Mouse (Mus musculus) olfactory bulb, adult 2 months (tissue): ENCODE measurements around the gene Llgl2. TPM values are rescaled to one million over a fixed set of nuclear protein-coding genes. Genes with fewer than 3 reads are reported as not detected.

Experiments used
- H3K27ac ChIP-seq: fragments of 200-500 bp; 2 replicates; pipeline ENCODE4 v1.5.1; 2012; ENCODE audit warnings: low read depth, low read length; ENCODE audit not compliant: insufficient read depth
- H3K4me1 ChIP-seq: fragments of 200-500 bp; 2 replicates; pipeline ENCODE4 v1.6.1; 2012; ENCODE audit warnings: low read length; ENCODE audit not compliant: control insufficient read depth, insufficient read depth
- H3K4me3 ChIP-seq: fragments of 200-500 bp; 2 replicates; pipeline ENCODE4 v1.5.1; 2012; ENCODE audit warnings: mild to moderate bottlenecking, low read depth, low read length, moderate library complexity; ENCODE audit not compliant: insufficient read depth
- CTCF ChIP-seq: fragments of 200-500 bp; IDR thresholded peaks from 2 replicates; pipeline ENCODE4 v1.5.1; 2012; ENCODE audit warnings: low read depth, mild to moderate bottlenecking, low read length, moderate library complexity; ENCODE audit not compliant: insufficient read depth
- POLR2A ChIP-seq: fragments of 200-500 bp; IDR thresholded peaks from 2 replicates; pipeline ENCODE4 v1.6.1; 2012; ENCODE audit warnings: mild to moderate bottlenecking, low read depth, low read length, moderate library complexity; ENCODE audit not compliant: insufficient read depth
- WGBS: fragments of 180-500 bp; shearing (Covaris S2); methylation state at CpG from one replicate; pipeline ENCODE4 v1.1.7; 2018; 5-methylcytosine and 5-hydroxymethylcytosine counted together
- polyA plus RNA-seq: library from polyadenylated mRNA; stranded (reverse); fragments of >200 nt; gene quantifications from 2 replicates; pipeline ENCODE4 v1.2.4, GENCODE M21; 2012; ENCODE audit warnings: low replicate concordance; ENCODE audit not compliant: missing spikeins, insufficient read depth, insufficient read length

Gene Llgl2
- polyA plus RNA-seq, 1 experiment: not detected

DNA sequence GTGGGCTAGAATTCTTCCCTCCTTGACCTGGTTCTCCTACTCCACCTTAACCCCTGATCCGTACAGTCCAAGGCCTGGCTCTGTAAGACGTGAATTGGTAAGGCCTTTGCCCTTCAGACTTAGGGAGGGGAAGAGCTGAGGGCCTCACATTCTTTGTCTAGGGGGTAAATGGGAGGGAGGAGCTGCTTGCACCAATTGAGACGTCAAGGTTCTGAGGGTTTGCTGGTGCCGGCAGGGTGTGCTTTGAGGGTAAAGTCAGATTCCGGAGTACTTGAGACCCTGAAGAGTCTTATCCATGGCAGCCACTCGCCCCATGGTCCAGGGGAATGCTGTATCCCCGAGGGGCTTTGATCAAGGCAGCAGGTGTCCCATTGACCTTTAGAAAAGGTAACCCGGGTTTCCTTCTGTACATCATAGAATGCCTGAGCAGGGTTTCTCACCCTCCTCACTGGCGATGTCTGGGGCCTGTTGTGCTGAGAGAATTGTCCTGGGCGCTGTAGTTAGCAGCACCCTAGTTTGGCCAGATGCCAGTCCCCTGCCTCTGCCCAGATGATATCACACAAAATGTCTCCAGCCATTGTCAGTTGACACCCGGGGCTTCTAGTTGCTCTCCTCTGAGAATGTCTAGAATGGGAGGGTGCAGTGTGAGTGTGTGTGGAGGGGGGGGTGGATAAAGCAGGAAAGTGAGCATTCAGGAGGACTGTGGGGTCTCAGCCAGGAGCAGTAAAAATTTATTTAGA, 13.0 kb downstream of the Llgl2 start:
- Histone ChIP-seq H3K4me3 (no peak overlapping the region), H3K27ac (no peak overlapping the region), H3K4me1 (peaks cover 2% of the 10 kb centered on the region; the same call in 1 of the 2 replicates)
- WGBS: 62% methylated on average over 11 of the region's 11 CpGs
- no peak for TF ChIP-seq POLR2A
- no peak for TF ChIP-seq CTCF

DNA sequence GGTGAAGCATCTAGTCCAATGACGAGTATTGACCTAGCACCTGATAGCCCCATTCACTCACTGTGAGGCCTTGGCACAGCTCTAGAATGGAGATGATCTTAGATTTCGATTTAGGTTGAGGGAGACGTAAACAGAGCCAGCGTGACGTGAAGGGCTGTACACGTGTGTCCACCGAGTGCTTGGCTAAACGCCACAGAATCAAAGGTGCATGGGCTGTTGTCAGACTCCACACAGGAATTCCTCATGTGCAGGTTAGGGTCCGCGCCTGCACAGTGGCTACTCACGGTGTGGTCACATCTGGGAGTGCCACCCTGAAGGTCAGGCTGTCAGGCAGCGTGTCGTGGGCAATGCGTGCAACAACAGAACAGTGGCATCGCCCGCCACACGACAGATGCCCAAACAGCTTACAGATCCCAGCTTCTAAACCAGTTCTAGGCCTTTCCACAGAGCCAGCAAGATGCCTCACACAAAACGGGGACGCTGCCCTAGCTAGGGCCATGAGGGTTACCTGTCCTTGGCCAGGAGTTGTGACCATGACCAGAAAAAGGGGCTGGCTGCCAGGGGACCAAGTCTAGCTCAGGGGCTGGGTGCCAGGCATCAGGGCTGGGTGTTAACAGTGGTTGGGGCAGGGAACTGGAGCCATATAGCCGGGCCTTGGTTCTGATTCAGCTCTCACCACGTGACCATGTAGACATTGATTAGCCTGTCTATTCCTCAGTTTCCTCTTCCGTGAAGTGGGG, 13.9 kb downstream of the Llgl2 start:
- H3K27ac ChIP-seq: no peak overlapping the region
- WGBS: 97% methylated on average over 22 of the region's 22 CpGs
- H3K4me3 ChIP-seq: no peak overlapping the region
- TF ChIP-seq CTCF (no peak), POLR2A (no peak)
- H3K4me1 ChIP-seq: peaks cover 2% of the 10 kb centered on the region; the same call in 1 of the 2 replicates

DNA sequence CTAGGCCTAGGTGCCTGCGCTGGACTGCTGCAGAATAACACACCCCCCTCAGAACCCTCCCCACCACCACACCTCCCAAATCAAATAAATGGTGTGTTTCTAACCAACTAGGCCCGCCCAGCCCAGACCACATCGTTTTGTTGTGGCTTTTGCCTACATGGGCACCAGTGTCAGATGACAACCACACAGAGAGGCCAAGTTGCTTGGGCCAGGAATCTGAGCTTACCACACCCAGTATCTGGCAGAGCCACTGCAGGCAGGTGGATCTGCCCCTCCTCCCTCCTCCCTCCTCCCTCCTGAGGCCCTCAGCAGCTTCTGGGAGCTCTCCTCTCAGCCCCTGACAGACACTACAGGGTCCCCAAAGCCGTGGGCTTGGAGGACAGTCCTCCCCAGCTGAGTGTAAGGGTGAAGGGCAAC, 15.1 kb downstream of the Llgl2 start:
- H3K27ac ChIP-seq: no peak overlapping the region
- no peak overlapping the region for H3K4me3 ChIP-seq
- TF ChIP-seq CTCF: no peak
- TF ChIP-seq POLR2A: no peak
- 71% methylated on average over 4 of the region's 4 CpGs for WGBS
- H3K4me1 ChIP-seq: peaks cover 2% of the 10 kb centered on the region; the same call in 1 of the 2 replicates

DNA sequence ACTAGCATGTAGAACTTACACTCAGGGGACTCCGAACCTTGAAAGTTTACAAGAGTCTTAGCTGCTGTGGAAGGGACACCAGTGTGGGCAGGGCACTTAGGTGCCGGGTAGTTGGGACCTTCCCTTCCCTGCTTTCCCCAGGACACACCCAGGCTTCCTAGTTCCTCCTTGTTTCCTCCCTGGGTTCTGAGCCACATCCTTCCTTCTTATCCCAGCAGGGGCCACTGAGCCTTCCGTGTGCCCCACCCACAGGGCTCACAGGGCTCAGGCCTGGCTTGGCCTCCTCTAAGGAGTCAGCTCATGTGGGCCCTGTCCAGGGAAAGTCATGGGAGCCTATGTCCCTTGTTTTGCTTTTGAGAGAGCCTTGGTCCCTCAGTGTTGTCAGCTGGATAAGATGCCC, 15.9 kb downstream of the Llgl2 start:
- Histone ChIP-seq H3K4me3 (no peak overlapping the region), H3K27ac (no peak overlapping the region), H3K4me1 (no peaks in the 10 kb centered on the region)
- 79% methylated on average over 3 of the region's 3 CpGs for WGBS
- TF ChIP-seq CTCF: no peak
- no peak for TF ChIP-seq POLR2A

GRCm38 (mm10) chr11:115841044-115841443, 17.2 kb downstream of the Llgl2 start:
- TF ChIP-seq CTCF (no peak), POLR2A (no peak)
- 83% methylated on average over 6 of the region's 6 CpGs for whole genome bisulfite sequencing
- H3K4me3 ChIP-seq: no peak overlapping the region
- H3K4me1 ChIP-seq: no peaks in the 10 kb centered on the region
- H3K27ac ChIP-seq: no peak overlapping the region

GRCm38 (mm10) chr11:115841961-115842550, 18.2 kb downstream of the Llgl2 start:
- no peak overlapping the region for H3K27ac ChIP-seq
- H3K4me1 ChIP-seq: no peaks in the 10 kb centered on the region
- WGBS: 58% methylated on average over 6 of the region's 6 CpGs
- TF ChIP-seq POLR2A (no peak), CTCF (no peak)
- H3K4me3 ChIP-seq: no peak overlapping the region

DNA sequence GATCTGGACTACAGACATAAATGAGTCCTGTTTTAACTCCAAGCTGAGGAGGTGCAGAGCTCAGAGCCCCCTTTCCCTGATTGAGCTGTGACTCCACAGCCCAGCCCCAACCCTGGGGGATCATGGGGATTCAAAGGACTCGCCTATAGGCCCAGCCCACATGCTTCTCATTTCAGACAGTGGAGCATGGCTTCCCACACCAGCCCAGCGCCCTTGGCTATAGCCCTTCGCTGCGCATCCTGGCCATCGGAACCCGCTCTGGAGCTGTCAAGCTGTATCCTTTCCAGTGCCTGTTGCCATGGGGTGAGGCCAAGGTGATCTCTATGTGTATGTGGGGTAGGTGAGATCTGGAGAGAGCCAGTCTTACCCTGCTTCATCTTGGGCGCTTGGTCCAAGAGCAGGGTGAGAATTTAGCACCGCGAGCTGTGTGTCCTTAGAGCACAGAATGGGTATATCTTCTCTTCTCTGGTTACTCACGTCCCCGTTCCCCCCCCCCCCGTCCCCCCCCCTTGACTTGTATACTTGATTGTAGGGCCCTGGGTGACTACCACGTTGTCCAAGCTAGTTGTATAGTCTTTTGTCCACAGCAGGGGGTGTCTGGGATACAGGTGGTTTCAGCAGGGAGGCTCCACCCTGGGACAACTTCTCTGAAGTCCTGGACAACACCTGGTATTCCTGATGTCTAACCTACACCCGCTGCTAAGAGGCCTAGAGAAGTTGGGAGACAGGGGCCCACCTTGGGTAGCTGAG, 19.5 kb downstream of the Llgl2 start:
- WGBS: 78% methylated on average over 14 of the region's 14 CpGs
- Histone ChIP-seq H3K4me3 (no peak overlapping the region), H3K4me1 (no peaks in the 10 kb centered on the region), H3K27ac (no peak overlapping the region)
- TF ChIP-seq POLR2A (no peak), CTCF (no peak)

GRCm38 (mm10) chr11:115843891-115844239, 20.0 kb downstream of the Llgl2 start:
- H3K4me1 ChIP-seq: no peaks in the 10 kb centered on the region
- WGBS: 92% methylated on average over 5 of the region's 5 CpGs
- no peak for TF ChIP-seq CTCF
- no peak for TF ChIP-seq POLR2A
- H3K27ac ChIP-seq: no peak overlapping the region
- H3K4me3 ChIP-seq: no peak overlapping the region
